Mouse (Mus musculus): Measurements from ENCODE around the gene Sbf2.
A peak's percentile ranks its signal among the peaks of the same experiment; 100 is the strongest.

The Sbf2 gene

DNA sequence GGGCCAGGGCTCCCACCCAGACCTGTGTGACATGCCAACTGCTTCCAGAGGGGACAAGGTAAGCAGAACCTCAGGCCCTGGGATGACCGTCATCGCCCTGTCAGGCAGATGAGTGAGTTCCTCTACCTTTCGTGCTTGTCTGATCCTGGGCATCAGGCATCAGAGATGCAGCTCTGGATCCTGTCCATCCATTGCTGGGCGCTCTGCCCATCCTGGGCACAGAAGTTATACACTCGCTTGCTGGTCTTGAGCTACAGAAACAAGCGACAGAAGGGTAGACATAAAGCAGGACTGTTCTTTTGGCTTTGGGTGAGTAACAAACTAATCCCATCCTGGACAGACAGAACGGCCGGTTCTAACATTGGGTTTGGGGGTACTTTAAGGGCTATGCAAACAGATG is 305.5 kb downstream of the Sbf2 start:
- DNase-seq (ENCODE audit: extremely low read depth, low read depth), result no peak

DNA sequence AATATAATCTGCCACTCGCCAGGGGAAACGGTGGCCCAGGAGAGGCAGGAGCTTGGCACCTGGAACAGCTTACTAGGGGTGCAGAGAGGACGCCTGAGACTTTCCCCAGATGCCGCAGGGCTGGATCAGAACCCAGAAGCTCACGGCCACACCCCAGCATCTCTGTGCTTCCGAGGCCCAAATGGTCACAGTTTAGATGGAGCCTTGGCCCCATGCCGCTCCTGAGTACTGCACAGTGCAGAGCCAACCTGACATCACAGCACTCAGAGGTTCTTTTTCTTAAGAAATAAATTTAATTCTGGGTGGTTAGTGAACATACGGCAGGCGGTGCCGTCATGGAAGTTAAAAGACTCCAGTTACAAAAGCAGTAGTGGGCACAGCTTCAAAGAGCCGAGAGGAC is 307.0 kb downstream of the Sbf2 start:
- no peak for DNase-seq (ENCODE audit: extremely low read depth, low read depth)

DNA sequence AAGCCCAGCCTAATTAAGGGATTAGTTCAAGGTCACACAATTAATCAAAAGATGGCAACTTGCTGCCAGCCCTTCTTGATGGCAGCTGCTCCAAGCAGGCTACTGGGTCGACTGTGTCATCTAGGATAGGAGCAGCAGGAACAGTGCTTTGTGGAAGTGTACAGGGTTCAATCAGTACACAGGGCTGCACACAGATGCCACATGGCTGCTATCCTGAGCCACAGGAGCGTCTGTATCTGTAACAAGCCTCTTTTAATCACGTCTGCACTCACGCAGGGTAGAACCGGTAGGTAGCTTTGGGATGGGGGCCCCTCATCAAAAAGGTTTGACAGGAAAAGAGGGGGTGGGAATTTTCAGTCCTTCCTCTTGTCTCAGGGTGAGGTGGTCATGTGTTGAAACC is 308.4 kb downstream of the Sbf2 start:
- DNase-seq (ENCODE audit: extremely low read depth, low read depth), result no peak

DNA sequence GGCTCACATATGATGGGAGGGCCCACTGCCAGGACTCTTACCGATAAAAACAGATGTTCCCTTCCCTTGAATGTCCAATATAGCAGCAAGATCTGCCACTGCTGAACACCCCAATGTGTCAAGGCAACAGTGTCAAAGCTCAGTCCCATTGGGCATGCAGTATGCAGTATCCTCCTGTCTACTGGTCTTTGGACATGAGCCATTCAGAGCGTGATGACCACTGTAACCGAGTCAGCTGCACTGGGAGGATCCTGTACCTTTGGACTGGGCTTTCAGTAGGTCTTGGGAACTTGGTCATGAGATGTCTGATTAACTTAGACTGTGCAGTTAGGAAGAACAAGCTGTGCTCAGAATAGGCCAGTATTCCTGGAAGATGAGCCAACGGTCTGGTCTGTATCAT is 309.2 kb downstream of the Sbf2 start:
- no peak for DNase-seq (ENCODE audit: extremely low read depth, low read depth)

GRCm38 (mm10) chr7:110302886-110303285 is 311.8 kb downstream of the Sbf2 start:
- DNase-seq (ENCODE audit: extremely low read depth, low read depth), result no peak

- DNase-seq (ENCODE audit: extremely low read depth, low read depth), result no peak
These were observed 315.8 kb downstream of the Sbf2 start for GRCm38 (mm10) chr7:110298739-110299410.

GRCm38 (mm10) chr7:110298090-110298489 is 316.6 kb downstream of the Sbf2 start:
- DNase-seq (ENCODE audit: extremely low read depth, low read depth), result no peak

DNA sequence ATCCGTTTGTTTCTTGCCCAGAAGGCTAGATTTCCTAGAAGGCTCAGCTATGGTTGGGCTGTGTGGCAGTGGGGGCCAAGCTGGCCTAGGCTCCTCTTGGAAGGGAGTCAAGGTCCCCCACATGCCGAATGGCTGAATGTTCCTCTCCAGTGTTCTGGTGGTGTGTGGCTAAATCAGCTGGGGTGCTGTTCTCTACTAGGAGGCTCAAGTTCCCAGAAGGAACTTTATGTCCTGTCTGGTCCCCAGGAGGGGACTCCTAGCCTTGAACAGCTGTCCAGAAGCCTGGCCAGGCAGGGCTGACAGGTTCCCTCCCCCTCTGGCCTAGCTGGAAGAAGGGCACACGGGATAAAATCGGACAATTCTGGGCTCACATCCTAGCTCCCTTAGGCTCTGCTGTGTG is 317.1 kb downstream of the Sbf2 start:
- DNase-seq (ENCODE audit: extremely low read depth, low read depth), result no peak

GRCm38 (mm10) chr7:110296889-110297603 is 317.7 kb downstream of the Sbf2 start:
- DNase-seq (ENCODE audit: extremely low read depth, low read depth), result no peak

DNA sequence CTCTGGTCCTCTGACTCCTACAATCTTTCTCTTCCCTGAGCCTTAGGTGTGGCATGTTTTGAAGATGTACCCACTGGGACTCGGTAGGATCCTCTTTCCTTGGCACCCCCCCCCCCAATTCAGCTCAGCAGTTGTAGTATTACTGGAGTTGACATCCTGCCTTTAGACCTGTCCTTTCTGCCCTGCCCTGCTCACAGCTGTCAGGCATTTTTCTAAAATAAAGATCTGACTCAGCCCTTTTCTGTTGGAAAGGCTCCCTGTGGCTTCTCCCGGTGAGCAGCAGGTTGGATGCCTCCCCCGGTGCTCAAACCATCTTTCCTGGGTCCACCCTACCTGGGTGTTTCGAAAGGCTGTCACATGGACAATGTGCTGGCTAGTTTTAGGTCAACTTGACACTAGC is 325.1 kb downstream of the Sbf2 start:
- DNase-seq (ENCODE audit: extremely low read depth, low read depth), result no peak

- no peak for DNase-seq (ENCODE audit: extremely low read depth, low read depth)
These were observed 326.0 kb downstream of the Sbf2 start for GRCm38 (mm10) chr7:110288731-110289191.

DNA sequence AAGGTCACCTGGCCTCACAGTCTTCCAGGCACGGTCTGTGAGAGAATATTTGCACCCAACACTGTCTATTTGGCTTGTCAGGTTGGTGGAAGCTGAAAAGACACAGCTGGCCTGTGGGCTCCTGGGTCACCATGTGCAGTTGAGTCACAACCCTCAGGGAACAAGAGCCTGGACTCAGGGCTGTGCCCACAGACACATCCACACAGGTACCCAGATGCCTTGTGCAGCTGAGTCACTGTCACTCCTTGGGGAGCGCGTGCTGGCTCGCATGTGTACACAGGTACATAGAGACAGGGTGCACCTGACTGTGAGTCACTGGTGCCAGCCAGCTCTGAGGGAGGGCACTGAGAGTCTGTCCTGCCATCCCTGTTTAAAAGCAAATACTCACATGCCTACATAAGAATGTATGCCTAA is 326.5 kb downstream of the Sbf2 start:
- no peak for DNase-seq (ENCODE audit: extremely low read depth, low read depth)

- DNase-seq (ENCODE audit: extremely low read depth, low read depth), result no peak
These were observed 327.1 kb downstream of the Sbf2 start for GRCm38 (mm10) chr7:110287476-110288071.

DNA sequence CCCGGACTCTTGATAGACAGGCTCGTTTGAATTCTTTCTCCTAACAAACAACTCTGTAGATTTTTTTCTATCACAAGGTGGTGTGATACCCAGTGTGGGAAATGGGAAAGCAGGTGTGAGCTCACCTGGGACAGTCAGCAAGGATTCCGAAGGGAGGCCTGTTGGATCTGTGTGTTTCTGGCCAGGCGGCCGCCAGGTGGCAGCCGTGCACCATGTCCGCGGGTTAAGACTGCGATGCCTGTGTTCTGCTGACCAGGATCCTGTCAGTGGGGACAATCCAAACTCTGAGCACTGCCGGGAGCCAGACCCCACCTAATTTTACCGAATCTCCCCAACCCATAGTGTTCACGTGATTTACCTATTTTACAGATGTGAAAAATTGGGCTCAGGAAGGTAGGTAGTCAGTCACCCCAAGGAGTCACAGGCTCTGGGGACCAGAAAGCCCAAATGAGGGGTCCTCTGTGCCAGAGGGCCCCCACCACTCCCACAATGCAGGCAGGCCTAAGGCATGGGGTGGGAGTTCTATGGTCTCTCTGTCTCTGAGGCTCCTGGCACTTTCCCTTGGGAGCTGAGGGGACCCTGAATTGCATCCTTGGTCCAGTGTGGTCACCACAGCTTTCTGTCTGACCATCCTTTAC is 327.8 kb downstream of the Sbf2 start:
- peak; percentile 17 for DNase-seq (ENCODE audit: extremely low read depth, low read depth)

- no peak for DNase-seq (ENCODE audit: extremely low read depth, low read depth)
These were observed 328.5 kb downstream of the Sbf2 start for GRCm38 (mm10) chr7:110286198-110286732.

- DNase-seq (ENCODE audit: extremely low read depth, low read depth), result no peak
These were observed 328.9 kb downstream of the Sbf2 start for GRCm38 (mm10) chr7:110285849-110286151.

DNA sequence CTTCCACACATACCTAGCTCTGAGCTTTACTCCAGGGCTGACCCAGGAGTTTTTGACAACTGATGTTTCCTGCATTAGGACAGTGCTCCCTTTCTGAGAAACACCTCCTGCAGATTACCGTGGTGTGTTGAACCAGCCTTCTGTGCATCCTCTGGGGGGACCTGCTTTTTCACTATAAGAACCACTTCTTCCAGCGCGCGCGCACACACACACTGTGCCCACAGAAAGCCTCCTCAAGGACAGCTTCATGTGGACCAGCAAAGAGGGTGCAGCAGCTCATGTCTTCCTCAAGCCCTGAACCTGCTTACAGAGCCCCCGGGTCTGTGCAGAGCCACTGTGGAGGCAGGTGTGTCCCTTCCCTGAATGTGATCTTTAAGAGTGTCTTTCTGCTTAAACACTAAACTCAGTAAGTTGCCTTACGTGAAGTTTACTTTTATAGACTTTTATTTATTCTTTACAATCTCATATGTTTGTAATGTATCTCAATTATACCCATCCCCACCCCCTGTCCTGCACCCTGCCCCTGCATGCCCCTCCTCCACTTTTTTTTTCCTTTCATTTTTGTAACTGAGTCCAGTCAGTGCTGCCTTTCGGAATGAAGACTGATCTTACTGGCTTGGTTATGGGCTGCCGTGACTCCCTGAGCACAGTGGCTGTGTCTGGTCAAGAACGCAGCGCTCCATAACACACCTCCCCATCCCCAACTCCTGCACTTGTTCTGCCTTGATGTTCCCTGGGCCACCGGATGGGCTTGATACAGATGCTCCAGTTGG is 329.5 kb downstream of the Sbf2 start:
- DNase-seq (ENCODE audit: extremely low read depth, low read depth), result no peak

DNA sequence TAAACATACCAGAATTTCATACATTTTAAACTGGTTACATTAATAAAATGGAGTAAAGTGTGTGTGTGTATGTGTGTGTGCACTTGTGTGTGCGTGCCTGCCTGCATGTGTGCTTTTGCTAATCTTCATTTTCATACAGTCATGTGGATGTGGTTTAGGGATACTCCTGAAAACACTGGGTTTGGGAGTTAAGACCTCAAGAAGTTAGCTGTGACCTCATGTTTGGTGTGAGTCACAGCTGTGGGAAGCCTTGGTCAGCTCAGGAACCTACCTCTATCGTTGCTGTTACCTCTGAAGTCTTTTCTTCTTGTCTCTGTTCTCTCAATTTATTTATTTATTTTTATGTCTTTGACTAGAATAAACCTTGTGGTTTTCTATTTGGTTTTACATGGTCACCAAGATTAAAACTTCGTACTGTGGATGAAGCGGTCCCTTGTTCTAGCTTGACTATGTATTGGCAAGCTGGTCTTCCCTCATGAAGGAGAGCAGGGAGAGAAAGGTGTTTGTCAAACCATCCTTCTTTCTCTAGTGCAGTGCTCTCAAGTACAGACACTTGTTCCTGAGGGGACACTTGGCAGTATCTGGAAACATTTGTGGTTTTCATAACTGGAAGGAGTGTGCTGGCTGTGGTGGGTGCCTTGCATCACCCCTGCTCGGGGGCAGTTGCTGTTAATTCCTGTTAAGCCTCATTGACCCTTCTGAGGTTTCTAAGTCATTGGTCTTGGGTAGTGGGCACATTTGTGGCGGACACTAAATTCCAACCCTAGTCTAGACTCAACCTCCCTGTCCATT is 331.0 kb downstream of the Sbf2 start:
- DNase-seq (ENCODE audit: extremely low read depth, low read depth), result no peak

- DNase-seq (ENCODE audit: extremely low read depth, low read depth), result no peak
These were observed 331.9 kb downstream of the Sbf2 start for GRCm38 (mm10) chr7:110282797-110283196.

DNA sequence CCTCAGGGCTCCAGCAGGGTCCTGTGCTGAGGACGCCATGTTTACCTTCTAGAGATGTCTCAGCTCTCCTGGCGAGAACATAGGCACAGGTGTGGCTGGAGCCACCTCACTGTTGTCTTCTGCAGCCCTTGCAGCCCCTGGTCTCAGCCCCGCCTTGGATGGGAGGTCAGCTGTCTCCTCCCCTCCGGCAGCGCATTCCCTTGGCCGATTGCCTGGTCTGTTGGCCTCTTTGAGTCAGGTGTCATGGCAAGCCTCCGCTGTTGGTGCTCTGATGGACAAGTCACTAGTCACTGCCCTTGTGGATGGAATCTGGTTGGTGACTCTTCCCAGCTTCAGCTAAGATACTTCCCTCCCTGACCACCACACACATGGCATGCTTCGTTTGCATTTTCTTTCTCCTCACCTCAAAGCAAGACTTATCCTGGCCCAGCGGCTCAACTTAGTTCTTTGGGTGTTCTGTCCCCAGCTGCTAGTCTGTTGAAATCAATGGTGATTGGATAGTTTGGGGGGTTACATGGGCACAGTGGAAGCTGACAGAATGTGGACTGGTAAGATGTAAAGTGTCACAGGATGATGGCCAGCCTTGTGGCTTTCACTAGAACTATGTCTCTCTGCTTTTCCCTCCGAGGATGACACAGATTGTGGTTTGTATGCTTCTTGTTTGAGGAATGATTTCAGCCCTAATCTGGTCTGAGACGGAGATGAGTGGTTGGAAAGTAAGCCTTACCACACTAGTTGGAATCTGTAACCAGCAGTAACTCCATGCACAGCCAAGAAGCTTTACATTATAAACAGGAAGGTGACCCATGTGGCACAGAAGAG is 333.1 kb downstream of the Sbf2 start:
- no peak for DNase-seq (ENCODE audit: extremely low read depth, low read depth)

Measured in MEL-GATA-1-ER (cell line).